Mouse (Mus musculus): ENCODE measurements around the gene Magi3. TPM values are rescaled to one million over a fixed set of nuclear protein-coding genes. Genes with fewer than 3 reads are reported as not detected.

The Magi3 gene
- total and polyA plus RNA-seq, 3 experiments = 0.68 to 2.6 (median 1.8) TPM

- Histone ChIP-seq H3K9me3 (replicated peaks; ENCODE audit: low read length) (no peaks in the 10 kb centered on the region), H3K27me3 (replicated peaks) (no peaks in the 10 kb centered on the region), H3K9ac (ENCODE audit: insufficient read depth, low read depth) (no peak overlapping the region), H3K36me3 (replicated peaks in 1 of 2; ENCODE audit: control insufficient read depth in 1 of 2, insufficient read depth in 1 of 2, low read length in 1 of 2) (no peaks in the 10 kb centered on the region), H3K4me3 (replicated peaks in 1 of 3; ENCODE audit: low read depth in 2 of 3, low read length in 2 of 3, poor library complexity in 1 of 3) (no peak overlapping the region), H3K79me2 (replicated peaks; ENCODE audit: control insufficient read depth, extremely low read depth, insufficient read depth, poor library complexity, severe bottlenecking) (no peaks in the 10 kb centered on the region), H3K4me1 (ENCODE audit: control insufficient read depth in 1 of 2, insufficient read depth in 2 of 2) (no peaks in the 10 kb centered on the region), H3K27ac (ENCODE audit: insufficient read depth, low read depth) (no peak overlapping the region), H3K4me2 (ENCODE audit: insufficient read depth, low read depth, poor library complexity, severe bottlenecking) (no peak overlapping the region)
- TF ChIP-seq ETS1 (conservative IDR thresholded peaks at IDR 0.05; ENCODE audit: low read depth, low read length) = no peak
- no peak for TF ChIP-seq RCOR1 (conservative IDR thresholded peaks at IDR 0.05; ENCODE audit: low read depth, low read length)
- TF ChIP-seq MAX (IDR thresholded peaks at IDR 0.05; ENCODE audit: low read length) = no peak
- no peak for TF ChIP-seq MAZ (IDR thresholded peaks at IDR 0.05; ENCODE audit: low read depth, low read length)
- in situ Hi-C loops (cut with MboI; ENCODE audit: low pct_ligation_motif_present, low pct_unique_long_range_greater_than_20kb, low sequenced_read_pairs) (no loop called here), dilution Hi-C loops (cut with MboI; ENCODE audit: extremely low pct_ligation_motif_present, extremely low pct_unique_long_range_greater_than_20kb, low sequenced_read_pairs) (no loop called here)
- DNase-seq (ENCODE audit: extremely low read depth) = no peak
Observed at GRCm38 (mm10) chr3:104227438-104228111, 7.4 kb upstream of the Magi3 start.

GRCm38 (mm10) chr3:104226731-104227130 is 6.6 kb upstream of the Magi3 start:
- H3K79me2 ChIP-seq (replicated peaks; ENCODE audit: control insufficient read depth, extremely low read depth, insufficient read depth, poor library complexity, severe bottlenecking) = no peaks in the 10 kb centered on the region
- dilution Hi-C loops (cut with MboI; ENCODE audit: extremely low pct_ligation_motif_present, extremely low pct_unique_long_range_greater_than_20kb, low sequenced_read_pairs) = no loop called here
- H3K9me3 ChIP-seq (replicated peaks; ENCODE audit: low read length) = no peaks in the 10 kb centered on the region
- TF ChIP-seq SMC3 (IDR thresholded peaks at IDR 0.05; ENCODE audit: low read depth, low read length) (no peak), CHD1 (IDR thresholded peaks at IDR 0.05; ENCODE audit: low read depth, low read length) (no peak), MYC (IDR thresholded peaks at IDR 0.05; ENCODE audit: low read depth, low read length) (no peak), JUND (conservative IDR thresholded peaks at IDR 0.05; ENCODE audit: low read depth, low read length) (no peak)
- H3K27me3 ChIP-seq (replicated peaks) = peaks cover under 1% of the 10 kb centered on the region
- no peak overlapping the region for H3K4me3 ChIP-seq (replicated peaks in 1 of 3; ENCODE audit: low read depth in 2 of 3, low read length in 2 of 3, poor library complexity in 1 of 3)
- H3K36me3 ChIP-seq (replicated peaks in 1 of 2; ENCODE audit: control insufficient read depth in 1 of 2, insufficient read depth in 1 of 2, low read length in 1 of 2) = no peaks in the 10 kb centered on the region
- DNase-seq (ENCODE audit: extremely low read depth) = no peak
- no peak overlapping the region for H3K9ac ChIP-seq (ENCODE audit: insufficient read depth, low read depth)
- no peak overlapping the region for H3K27ac ChIP-seq (ENCODE audit: insufficient read depth, low read depth)
- no peak overlapping the region for H3K4me2 ChIP-seq (ENCODE audit: insufficient read depth, low read depth, poor library complexity, severe bottlenecking)
- H3K4me1 ChIP-seq (ENCODE audit: control insufficient read depth in 1 of 2, insufficient read depth in 2 of 2) = no peaks in the 10 kb centered on the region
- in situ Hi-C loops (cut with MboI; ENCODE audit: low pct_ligation_motif_present, low pct_unique_long_range_greater_than_20kb, low sequenced_read_pairs) = no loop called here

GRCm38 (mm10) chr3:104221156-104221555 is 982 bp upstream of the Magi3 start:
- dilution Hi-C loops (cut with MboI; ENCODE audit: extremely low pct_ligation_motif_present, extremely low pct_unique_long_range_greater_than_20kb, low sequenced_read_pairs) = no loop called here
- no peak for TF ChIP-seq NRF1 (IDR thresholded peaks at IDR 0.05; ENCODE audit: low read depth, low read length)
- no peak for TF ChIP-seq SIN3A (IDR thresholded peaks at IDR 0.05; ENCODE audit: low read length)
- no peak for TF ChIP-seq POLR2A (IDR thresholded peaks at IDR 0.05; ENCODE audit: low read depth, low read length)
- no peak for TF ChIP-seq MAFK (IDR thresholded peaks at IDR 0.05; ENCODE audit: insufficient replicate concordance, low read length)
- no peak for TF ChIP-seq E2F4 (IDR thresholded peaks at IDR 0.05; ENCODE audit: insufficient replicate concordance, low read depth, low read length)
- no peak for TF ChIP-seq ELF1 (IDR thresholded peaks at IDR 0.05; ENCODE audit: low read depth, low read length)
- no peak for TF ChIP-seq MXI1 (IDR thresholded peaks at IDR 0.05; ENCODE audit: low read depth, low read length)
- no peak for TF ChIP-seq MAX (IDR thresholded peaks at IDR 0.05; ENCODE audit: low read length)
- no peak for TF ChIP-seq MEF2A (IDR thresholded peaks at IDR 0.05; ENCODE audit: borderline replicate concordance, low read depth, low read length)
- TF ChIP-seq SMC3 (IDR thresholded peaks at IDR 0.05; ENCODE audit: low read depth, low read length) = no peak
- no peak for TF ChIP-seq JUND (conservative IDR thresholded peaks at IDR 0.05; ENCODE audit: low read depth, low read length)
- in situ Hi-C loops (cut with MboI; ENCODE audit: low pct_ligation_motif_present, low pct_unique_long_range_greater_than_20kb, low sequenced_read_pairs) = no loop called here
- Histone ChIP-seq H3K9ac (ENCODE audit: insufficient read depth, low read depth) (0 out of 2 replicates have a peak overlapping the region, but pooled peaks have one; percentile 30), H3K4me2 (ENCODE audit: insufficient read depth, low read depth, poor library complexity, severe bottlenecking) (peak overlapping the region; percentile 99), H3K79me2 (replicated peaks; ENCODE audit: control insufficient read depth, extremely low read depth, insufficient read depth, poor library complexity, severe bottlenecking) (no peaks in the 10 kb centered on the region), H3K27me3 (replicated peaks) (peaks cover 11% of the 10 kb centered on the region), H3K4me3 (replicated peaks in 1 of 3; ENCODE audit: low read depth in 2 of 3, low read length in 2 of 3, poor library complexity in 1 of 3) (no peak overlapping the region), H3K36me3 (replicated peaks in 1 of 2; ENCODE audit: control insufficient read depth in 1 of 2, insufficient read depth in 1 of 2, low read length in 1 of 2) (no peaks in the 10 kb centered on the region), H3K4me1 (ENCODE audit: control insufficient read depth in 1 of 2, insufficient read depth in 2 of 2) (peaks cover 0 to 15% of the 10 kb centered on the region in 2 experiments; a peak in 3 of 4 replicates), H3K9me3 (replicated peaks; ENCODE audit: low read length) (no peaks in the 10 kb centered on the region), H3K27ac (ENCODE audit: insufficient read depth, low read depth) (no peak overlapping the region)
- peak; percentile 8 for DNase-seq (ENCODE audit: extremely low read depth)
